Mouse (Mus musculus): Measurements from ENCODE around the gene Kidins220. TPM values are rescaled to one million over a fixed set of nuclear protein-coding genes. Genes with fewer than 3 reads are reported as not detected.

The Kidins220 gene
- polyA plus RNA-seq, 2 experiments, result 31.6 to 46.1 TPM

DNA sequence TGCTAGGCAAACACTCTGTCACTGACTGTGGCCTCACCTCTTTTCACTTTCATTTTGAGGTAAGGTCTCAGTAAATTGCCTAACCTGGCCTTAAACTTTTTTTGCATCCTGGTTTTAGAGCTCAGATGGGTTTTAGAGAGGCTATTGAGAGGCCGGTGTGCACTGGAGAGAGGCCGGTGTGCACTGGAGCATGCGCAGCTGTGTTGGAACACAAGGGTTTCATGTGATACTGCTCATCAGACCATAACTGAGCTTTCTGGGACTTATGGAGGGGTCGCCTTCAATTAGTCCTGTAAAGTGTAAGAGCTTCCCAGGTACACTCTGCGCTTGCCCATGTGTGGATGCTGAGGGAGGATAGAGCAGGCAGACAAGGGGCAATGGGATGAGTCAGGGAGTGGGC lies 62.5 kb downstream of the Kidins220 start:
- no peak overlapping the region for H3K9ac ChIP-seq (ENCODE audit: low read depth, low read length, severe bottlenecking)
- no peak for ATAC-seq (ENCODE audit: low FRiP score, low read depth)
- no peak overlapping the region for H3K4me2 ChIP-seq (replicated peaks; ENCODE audit: low read depth, low read length, severe bottlenecking)
- DNase-seq (ENCODE audit: low spot score), result no peak
- peaks cover 17% of the 10 kb centered on the region for H3K36me3 ChIP-seq (ENCODE audit: control insufficient read depth, insufficient read depth, low read length)
- no peak overlapping the region for H3K27ac ChIP-seq (replicated peaks; ENCODE audit: low read depth, low read length)
- no peak overlapping the region for H3K4me3 ChIP-seq (replicated peaks; ENCODE audit: low read length)
- H3K27me3 ChIP-seq (ENCODE audit: control insufficient read depth, insufficient read depth, low read length), result no peaks in the 10 kb centered on the region
- 94% methylated on average over 5 of the region's 5 CpGs for WGBS
- no peaks in the 10 kb centered on the region for H3K9me3 ChIP-seq (ENCODE audit: control insufficient read depth, low read length)
- peaks cover 6% of the 10 kb centered on the region; the same call in 1 of the 2 replicates for H3K4me1 ChIP-seq (ENCODE audit: control insufficient read depth, insufficient read depth, low read length)
- no peak for TF ChIP-seq POLR2A (IDR thresholded peaks at IDR 0.05; ENCODE audit: borderline replicate concordance, extremely low read depth, insufficient read depth, insufficient read length)

DNA sequence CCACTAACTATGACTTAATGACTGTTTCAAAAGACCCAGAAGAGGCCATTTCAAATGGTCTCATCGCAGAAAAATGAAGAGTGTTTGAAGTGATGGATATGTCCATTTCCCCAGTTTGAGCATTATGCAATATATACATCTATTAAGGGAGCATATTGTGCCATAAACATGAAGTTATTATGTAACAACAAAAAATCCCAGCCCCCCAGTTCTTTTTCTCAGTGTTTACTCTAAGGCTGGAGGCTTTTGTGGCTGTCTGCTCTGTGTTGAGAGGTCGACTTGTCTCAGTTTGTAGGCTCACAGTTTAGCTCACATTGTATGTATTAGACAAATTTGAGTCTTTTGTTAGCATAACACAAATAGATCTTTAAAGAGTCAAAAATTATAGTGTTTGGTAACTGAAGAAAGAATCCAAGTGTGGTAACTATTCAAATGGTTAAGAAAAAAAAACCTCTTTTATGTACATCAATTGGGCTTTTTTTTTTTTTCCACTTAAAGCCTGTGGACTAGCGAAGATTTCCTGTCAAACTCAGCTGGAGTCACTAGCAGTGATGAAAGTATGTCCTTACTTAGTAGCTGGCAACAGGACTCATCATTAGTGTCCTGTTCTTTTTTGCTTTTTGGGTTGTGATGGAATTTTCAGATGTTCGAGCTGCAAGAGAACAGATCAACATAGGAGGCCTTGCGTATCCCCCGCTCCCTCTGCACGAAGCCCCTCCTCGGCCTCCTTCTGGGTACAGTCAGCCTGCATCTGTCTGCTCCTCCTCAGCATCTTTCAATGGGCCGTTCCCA lies 63.2 kb downstream of the Kidins220 start:
- Histone ChIP-seq H3K36me3 (ENCODE audit: control insufficient read depth, insufficient read depth, low read length) (peaks cover 17% of the 10 kb centered on the region), H3K27me3 (ENCODE audit: control insufficient read depth, insufficient read depth, low read length) (no peaks in the 10 kb centered on the region), H3K9me3 (ENCODE audit: control insufficient read depth, low read length) (no peaks in the 10 kb centered on the region), H3K4me2 (replicated peaks; ENCODE audit: low read depth, low read length, severe bottlenecking) (no peak overlapping the region), H3K27ac (replicated peaks; ENCODE audit: low read depth, low read length) (no peak overlapping the region), H3K9ac (ENCODE audit: low read depth, low read length, severe bottlenecking) (no peak overlapping the region), H3K4me3 (replicated peaks; ENCODE audit: low read length) (no peak overlapping the region), H3K4me1 (ENCODE audit: control insufficient read depth, insufficient read depth, low read length) (peaks cover 6% of the 10 kb centered on the region; the same call in 1 of the 2 replicates)
- no peak for TF ChIP-seq POLR2A (IDR thresholded peaks at IDR 0.05; ENCODE audit: borderline replicate concordance, extremely low read depth, insufficient read depth, insufficient read length)
- WGBS, result 80% methylated on average over 9 of the region's 9 CpGs
- ATAC-seq (ENCODE audit: low FRiP score, low read depth) (no peak), DNase-seq (ENCODE audit: low spot score) (no peak)

GRCm38 (mm10) chr12:25044056-25044455 lies 69.3 kb downstream of the Kidins220 start:
- Histone ChIP-seq H3K4me3 (replicated peaks; ENCODE audit: low read length) (no peak overlapping the region), H3K9me3 (ENCODE audit: control insufficient read depth, low read length) (no peaks in the 10 kb centered on the region), H3K9ac (ENCODE audit: low read depth, low read length, severe bottlenecking) (no peak overlapping the region), H3K27me3 (ENCODE audit: control insufficient read depth, insufficient read depth, low read length) (no peaks in the 10 kb centered on the region), H3K36me3 (ENCODE audit: control insufficient read depth, insufficient read depth, low read length) (peaks cover 30% of the 10 kb centered on the region), H3K4me2 (replicated peaks; ENCODE audit: low read depth, low read length, severe bottlenecking) (no peak overlapping the region), H3K27ac (replicated peaks; ENCODE audit: low read depth, low read length) (no peak overlapping the region), H3K4me1 (ENCODE audit: control insufficient read depth, insufficient read depth, low read length) (no peaks in the 10 kb centered on the region)
- 86% methylated on average over 2 of the region's 2 CpGs for WGBS
- DNase-seq (ENCODE audit: low spot score) (no peak), ATAC-seq (ENCODE audit: low FRiP score, low read depth) (no peak)
- no peak for TF ChIP-seq POLR2A (IDR thresholded peaks at IDR 0.05; ENCODE audit: borderline replicate concordance, extremely low read depth, insufficient read depth, insufficient read length)

GRCm38 (mm10) chr12:25044579-25044978 lies 69.9 kb downstream of the Kidins220 start:
- no peaks in the 10 kb centered on the region for H3K27me3 ChIP-seq (ENCODE audit: control insufficient read depth, insufficient read depth, low read length)
- ATAC-seq (ENCODE audit: low FRiP score, low read depth) (no peak), DNase-seq (ENCODE audit: low spot score) (no peak)
- no peak overlapping the region for H3K9ac ChIP-seq (ENCODE audit: low read depth, low read length, severe bottlenecking)
- no peak for TF ChIP-seq POLR2A (IDR thresholded peaks at IDR 0.05; ENCODE audit: borderline replicate concordance, extremely low read depth, insufficient read depth, insufficient read length)
- no peaks in the 10 kb centered on the region for H3K9me3 ChIP-seq (ENCODE audit: control insufficient read depth, low read length)
- no peak overlapping the region for H3K4me3 ChIP-seq (replicated peaks; ENCODE audit: low read length)
- H3K36me3 ChIP-seq (ENCODE audit: control insufficient read depth, insufficient read depth, low read length), result peaks cover 30% of the 10 kb centered on the region
- H3K4me2 ChIP-seq (replicated peaks; ENCODE audit: low read depth, low read length, severe bottlenecking), result no peak overlapping the region
- H3K27ac ChIP-seq (replicated peaks; ENCODE audit: low read depth, low read length), result no peak overlapping the region
- 77% methylated on average over 4 of the region's 4 CpGs for WGBS
- H3K4me1 ChIP-seq (ENCODE audit: control insufficient read depth, insufficient read depth, low read length), result no peaks in the 10 kb centered on the region

DNA sequence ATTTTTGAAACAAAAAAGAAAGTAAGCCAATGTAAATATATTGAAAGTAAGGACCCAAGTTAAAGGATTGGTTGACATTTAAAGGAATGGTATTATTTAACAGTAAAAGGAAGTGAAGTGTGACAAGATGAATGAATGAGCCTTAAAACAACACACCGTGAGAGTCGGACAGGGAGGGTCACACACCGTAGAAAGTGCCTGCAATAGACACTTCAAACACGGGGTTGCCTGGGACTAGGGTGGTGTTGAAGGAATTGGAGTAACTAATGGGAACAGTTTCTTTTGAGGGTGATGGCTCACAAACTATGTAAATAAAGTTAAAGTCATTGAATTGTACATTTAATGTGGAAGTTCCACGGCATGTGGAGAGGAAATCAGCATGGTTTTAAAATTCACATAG lies 74.5 kb downstream of the Kidins220 start:
- TF ChIP-seq POLR2A (IDR thresholded peaks at IDR 0.05; ENCODE audit: borderline replicate concordance, extremely low read depth, insufficient read depth, insufficient read length), result no peak
- Histone ChIP-seq H3K27me3 (ENCODE audit: control insufficient read depth, insufficient read depth, low read length) (no peaks in the 10 kb centered on the region), H3K36me3 (ENCODE audit: control insufficient read depth, insufficient read depth, low read length) (peaks cover 45% of the 10 kb centered on the region), H3K9ac (ENCODE audit: low read depth, low read length, severe bottlenecking) (no peak overlapping the region), H3K27ac (replicated peaks; ENCODE audit: low read depth, low read length) (no peak overlapping the region), H3K4me2 (replicated peaks; ENCODE audit: low read depth, low read length, severe bottlenecking) (no peak overlapping the region), H3K9me3 (ENCODE audit: control insufficient read depth, low read length) (no peaks in the 10 kb centered on the region), H3K4me3 (replicated peaks; ENCODE audit: low read length) (no peak overlapping the region), H3K4me1 (ENCODE audit: control insufficient read depth, insufficient read depth, low read length) (no peaks in the 10 kb centered on the region)
- DNase-seq (ENCODE audit: low spot score) (no peak), ATAC-seq (ENCODE audit: low FRiP score, low read depth) (no peak)
- WGBS, result 56% methylated on average over 5 of the region's 5 CpGs

Measured in limb, embryonic 14.5 days (tissue).